ENCODE assay signal across 8 mouse cellular contexts in the genomic region with DNA sequence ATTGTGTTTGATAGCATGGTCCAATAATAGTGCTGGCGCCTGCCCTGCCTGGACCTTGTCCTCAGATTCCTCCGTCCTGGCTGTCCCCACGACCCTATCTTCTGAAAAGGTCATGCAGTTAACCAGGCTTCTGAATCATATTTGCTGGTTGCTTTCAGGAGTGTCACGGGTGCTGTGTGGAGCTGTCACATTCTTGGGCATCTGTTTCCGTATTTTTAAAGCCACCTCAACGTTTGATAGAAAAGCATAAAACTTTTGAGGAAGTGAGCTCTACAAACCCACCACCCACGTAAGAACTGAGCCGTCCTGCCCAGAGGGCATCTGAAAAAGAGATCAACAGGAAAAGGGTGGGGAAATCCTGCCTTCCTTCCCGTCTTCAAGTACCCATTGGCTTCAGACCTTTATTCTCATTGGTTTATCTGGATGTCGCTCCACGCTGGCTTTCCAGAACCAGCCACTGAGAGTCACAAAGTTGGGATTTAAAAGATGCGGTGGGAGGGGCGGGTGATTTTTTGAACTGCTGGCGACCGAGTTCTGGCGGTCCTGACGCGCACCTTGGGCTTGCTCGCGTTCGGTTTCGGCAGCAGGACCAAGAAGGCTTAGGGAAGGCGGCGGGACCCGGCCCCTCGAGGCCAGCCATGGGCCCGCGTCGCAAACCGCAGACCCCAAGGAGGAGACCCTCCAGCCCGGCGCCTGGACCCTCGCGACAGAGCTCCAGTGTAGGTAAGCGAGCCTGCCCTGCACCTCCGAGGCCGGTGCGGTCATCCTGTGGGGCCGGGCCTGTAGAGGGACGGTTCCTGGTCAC. TPM values are rescaled to one million over a fixed set of nuclear protein-coding genes. Genes with fewer than 3 reads are reported as not detected.
A peak's percentile ranks its signal among the peaks of the same experiment; 100 is the strongest.
DNase-seq lines count a peak whose midpoint lies in the region; ATAC-seq and TF ChIP-seq lines count a peak whose summit lies in the region.

Gene Cenpa (plus strand): TSS at position 387 of the 805 bp plus-strand sequence.

- intact Hi-C loops in gastrocnemius, adult 2 months (cut with DNase I), result no loop called here
- intact Hi-C loops in left cerebral cortex, adult 2 months (cut with DNase I), result loop anchor here (1.0 kb wide), 1 partner anchor 19 kb away; the partner anchor contains the start of gene Slc35f6

- peak; percentile 97 for DNase-seq in ZHBTc4 (ENCODE audit: low read depth, low spot score)
- DNase-seq in gastrocnemius, adult 2 months, result peak; percentile 88
- peak; percentile 95 for DNase-seq in hindbrain, postnatal 0 days (ENCODE audit: low spot score)
- peak; percentile 76 to 90 for DNase-seq in left cerebral cortex, adult 2 months (ENCODE audit: extremely low spot score in 1 of 2, low spot score in 2 of 2)
- DNase-seq in right cerebral cortex, adult 2 months (ENCODE audit: low spot score in 2 of 2), result peak; percentile 93 to 94
- DNase-seq in urinary bladder, postnatal 14 days (ENCODE audit: low spot score), result peak; percentile 91

- H3K27me3 ChIP-seq in hindbrain, postnatal 0 days (ENCODE audit: insufficient read depth, low read length), result no peaks in the 10 kb centered on the region

- H3K4me2 ChIP-seq in hindbrain, postnatal 0 days (ENCODE audit: low read depth, low read length), result peak within 1 kb of the TSS; percentile 97

- peak within 1 kb of the TSS; percentile 98 for H3K27ac ChIP-seq in gastrocnemius, adult 2 months
- H3K27ac ChIP-seq in hindbrain, postnatal 0 days, result peak within 1 kb of the TSS; percentile 49
- peak within 1 kb of the TSS; percentile 99 for H3K27ac ChIP-seq in left cerebral cortex, adult 2 months

- WGBS in hindbrain, postnatal 0 days, result under 1% methylated on average over 40 of the region's 40 CpGs

- 0 out of 2 replicates have a peak, but pooled peaks cover 3% of the 10 kb centered on the region for H3K4me1 ChIP-seq in hindbrain, postnatal 0 days (ENCODE audit: insufficient read depth, low read length)

- no peaks in the 10 kb centered on the region for H3K36me3 ChIP-seq in hindbrain, postnatal 0 days (ENCODE audit: insufficient read depth, low read length)

- TF ChIP-seq CTCF in gastrocnemius, adult 2 months (IDR thresholded peaks at IDR 0.05), result no peak
- TF ChIP-seq CTCF in hindbrain, postnatal 0 days (IDR thresholded peaks at IDR 0.05; ENCODE audit: low read depth), result no peak
- TF ChIP-seq CTCF in left cerebral cortex, adult 2 months (IDR thresholded peaks at IDR 0.05), result no peak

- peak within 1 kb of the TSS; percentile 56 for H3K9ac ChIP-seq in hindbrain, postnatal 0 days (replicated peaks; ENCODE audit: low read length)

- peak; percentile 98 for ATAC-seq in common myeloid progenitor, adult 5-6 weeks (replicated peaks; ENCODE audit: low read depth, poor library complexity, severe bottlenecking)
- peak; percentile 97 for ATAC-seq in hindbrain, postnatal 0 days
- ATAC-seq in megakaryocyte, adult 5-6 weeks (ENCODE audit: poor library complexity, severe bottlenecking), result peak; percentile 94

- H3K9me3 ChIP-seq in hindbrain, postnatal 0 days (ENCODE audit: low read length), result no peaks in the 10 kb centered on the region

- H3K4me3 ChIP-seq in gastrocnemius, adult 2 months, result peak within 1 kb of the TSS; percentile 89
- peak within 1 kb of the TSS; percentile 85 for H3K4me3 ChIP-seq in hindbrain, postnatal 0 days (ENCODE audit: low read length)
- H3K4me3 ChIP-seq in left cerebral cortex, adult 2 months, result peak within 1 kb of the TSS; percentile 70

RNA-seq across cellular contexts. Expression of gene Cenpa, which starts in this region (rescaled TPM):
- total RNA-seq in common myeloid progenitor, adult 5-6 weeks (2017), result 107 and 123 TPM in 2 replicates
- total RNA-seq in gastrocnemius, adult 2 months (2021), result 1 to 10 TPM; 1.2 to 3.6 TPM
- total RNA-seq in hindbrain, postnatal 0 days (2014; rRNA removed), result 27.8 and 28.1 TPM in 2 replicates
- polyA plus RNA-seq in hindbrain, postnatal 0 days (2015; fragmentation: Nextera tagmentation; extraction: Ambion mirVana), result 53.4 and 63.2 TPM in 2 replicates
- 1 to 10 TPM; 5.5 to 6.2 TPM for total RNA-seq in left cerebral cortex, adult 2 months (2021)
- 190 and 250 TPM in 2 replicates for total RNA-seq in megakaryocyte, adult 5-6 weeks (2015)
- total RNA-seq in megakaryocyte, adult 5-6 weeks (2017), result 124 and 127 TPM in 2 replicates

Comparison
In these comparisons a context has a peak if more than half of its experiments do, and no peak if none do; other contexts are left out.
1. Peak in every context shown above with its lines: DNase-seq, ATAC-seq, H3K4me3 ChIP-seq and H3K27ac ChIP-seq.
2. H3K27ac ChIP-seq: peak in every context shown above with its lines; median percentile 99 in left cerebral cortex, adult 2 months; 98 in gastrocnemius, adult 2 months; 49 in hindbrain, postnatal 0 days.